Mouse (Mus musculus): ENCODE data around the gene Gm17545.

GRCm38 (mm10) chr9:22468899-22469259 is 14.8 kb downstream of the Gm17545 start:
- TF ChIP-seq CTCF (IDR thresholded peaks at IDR 0.05; ENCODE audit: extremely low read depth, insufficient read length, insufficient replicate concordance, low read depth, low read length) (no peak), POLR2A (IDR thresholded peaks at IDR 0.05; ENCODE audit: low read depth, low read length) (no peak)

Data from small intestine, adult 2 months (tissue).